Mouse (Mus musculus) embryonic facial prominence, embryonic 11.5 days (tissue): ENCODE measurements around the gene Sypl2. TPM values are rescaled to one million over a fixed set of nuclear protein-coding genes. Genes with fewer than 3 reads are reported as not detected.

Source experiments
- ATAC-seq: fragments of 200-750 bp; cut with Nextera tagmentation; replicated peaks from 2 replicates; pipeline ENCODE4 v1.8.0; 2017; ENCODE audit warnings: low read depth; ENCODE audit not compliant: insufficient number of reproducible peaks, low FRiP score, low TSS enrichment
- DNase-seq: peaks from one replicate; pipeline ENCODE4 v3.0.0-alpha.2; 2015; ENCODE audit warnings: low spot score
- H3K27ac ChIP-seq: fragments of 300-500 bp; sonication (generic); replicated peaks from 2 replicates; pipeline ENCODE4 v1.5.1; 2014; ENCODE audit warnings: mild to moderate bottlenecking, low read depth, low read length, control low read depth
- H3K27me3 ChIP-seq: fragments of 300-500 bp; sonication (generic); 2 replicates; pipeline ENCODE4 v1.6.1; 2014; ENCODE audit warnings: mild to moderate bottlenecking, low read length, moderate library complexity, mixed read lengths; ENCODE audit not compliant: control insufficient read depth, insufficient read depth
- H3K36me3 ChIP-seq: fragments of 300-500 bp; sonication (generic); replicated peaks from 2 replicates; pipeline ENCODE4 v1.6.1; 2014; ENCODE audit warnings: low read depth, mild to moderate bottlenecking, low read length, moderate library complexity, mixed read lengths; ENCODE audit not compliant: control insufficient read depth, insufficient read depth
- H3K4me1 ChIP-seq: fragments of 300-500 bp; sonication (generic); 2 replicates; pipeline ENCODE4 v1.6.1; 2014; ENCODE audit warnings: low read length, mixed read lengths; ENCODE audit not compliant: control insufficient read depth, insufficient read depth
- H3K4me2 ChIP-seq: fragments of 300-500 bp; sonication (generic); 2 replicates; pipeline ENCODE4 v1.6.1; 2014; ENCODE audit warnings: low read depth, mild to moderate bottlenecking, control low read depth, low read length, moderate library complexity
- H3K4me3 ChIP-seq: fragments of 300-500 bp; sonication (generic); 2 replicates; pipeline ENCODE4 v1.5.1; 2014; ENCODE audit warnings: low read depth, low read length, control low read depth
- H3K9ac ChIP-seq: fragments of 300-500 bp; sonication (generic); replicated peaks from 2 replicates; pipeline ENCODE4 v1.6.1; 2014; ENCODE audit warnings: mild to moderate bottlenecking, control low read depth, low read length
- H3K9me3 ChIP-seq: fragments of 300-500 bp; sonication (generic); replicated peaks from 2 replicates; pipeline ENCODE4 v1.6.1; 2016; ENCODE audit warnings: mild to moderate bottlenecking, low read length, inconsistent platforms, mixed read lengths; ENCODE audit not compliant: control insufficient read depth
- WGBS: fragments of 180-500 bp; shearing (Covaris S2); extraction: QIAGEN DNeasy Blood & Tissue Kit; methylation state at CpG from one replicate; pipeline ENCODE4 v1.1.7; 2014; 5-methylcytosine and 5-hydroxymethylcytosine counted together
- polyA plus RNA-seq: library from polyadenylated mRNA; unstranded; fragments of >200 nt; fragmentation: Nextera tagmentation; extraction: Ambion mirVana; gene quantifications from 2 replicates; pipeline ENCODE4 v1.2.1, GENCODE M21; 2014

Sypl2 gene
- polyA plus RNA-seq, 1 experiment from 2014 or later, result 0.95 TPM

DNA sequence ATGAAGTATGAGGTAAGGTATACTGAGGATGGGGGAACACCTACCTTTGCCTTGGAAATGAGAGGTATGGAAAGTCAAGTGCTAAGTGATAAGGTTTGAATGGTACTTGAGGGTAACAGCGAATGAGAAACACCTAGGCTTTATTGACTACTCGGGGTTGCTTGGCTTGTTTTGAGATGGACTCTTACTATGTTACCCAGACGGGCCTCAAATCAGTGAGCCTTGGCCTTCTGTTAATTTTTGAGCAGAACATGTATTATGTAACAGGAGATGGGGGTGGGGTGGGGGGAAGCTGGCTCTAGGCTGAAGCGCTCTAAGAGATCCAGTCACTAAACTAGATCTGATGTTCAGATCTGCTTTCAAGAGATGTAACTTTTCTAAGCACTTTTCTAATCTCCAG lies 5.2 kb upstream of the Sypl2 start:
- Histone ChIP-seq H3K4me3 (no peak overlapping the region), H3K9me3 (no peaks in the 10 kb centered on the region), H3K27me3 (peaks cover 7% of the 10 kb centered on the region), H3K4me1 (no peaks in the 10 kb centered on the region), H3K4me2 (no peak overlapping the region), H3K36me3 (no peaks in the 10 kb centered on the region), H3K9ac (no peak overlapping the region), H3K27ac (no peak overlapping the region)
- DNase-seq (no peak), ATAC-seq (no peak)
- WGBS, result 89% methylated on average over 4 of the region's 4 CpGs

- Histone ChIP-seq H3K27me3 (peaks cover 26% of the 10 kb centered on the region), H3K4me3 (no peak overlapping the region), H3K27ac (no peak overlapping the region), H3K4me2 (no peak overlapping the region; the same call in 1 of the 2 replicates), H3K9ac (no peak overlapping the region), H3K36me3 (no peaks in the 10 kb centered on the region), H3K9me3 (no peaks in the 10 kb centered on the region), H3K4me1 (no peaks in the 10 kb centered on the region)
- WGBS, result 69% methylated on average over 2 of the region's 2 CpGs
- DNase-seq (no peak), ATAC-seq (no peak)
Observed at GRCm38 (mm10) chr3:108227521-108227920, 1.1 kb upstream of the Sypl2 start.

GRCm38 (mm10) chr3:108225711-108226557 lies 514 bp downstream of the Sypl2 start:
- Histone ChIP-seq H3K4me2 (peak overlapping the region; percentile 59), H3K36me3 (no peaks in the 10 kb centered on the region), H3K4me3 (peak overlapping the region; percentile 46), H3K27ac (no peak overlapping the region), H3K4me1 (no peaks in the 10 kb centered on the region), H3K27me3 (peaks cover 26% of the 10 kb centered on the region), H3K9ac (peak overlapping the region; percentile 47), H3K9me3 (no peaks in the 10 kb centered on the region)
- ATAC-seq, result peak; percentile 63
- 2% methylated on average over 66 of the region's 67 CpGs for WGBS
- peak; percentile 16 for DNase-seq

- Histone ChIP-seq H3K4me3 (no peak overlapping the region), H3K27ac (no peak overlapping the region), H3K9me3 (no peaks in the 10 kb centered on the region), H3K4me1 (no peaks in the 10 kb centered on the region), H3K36me3 (no peaks in the 10 kb centered on the region), H3K4me2 (no peak overlapping the region), H3K9ac (no peak overlapping the region), H3K27me3 (peaks cover 9% of the 10 kb centered on the region)
- DNase-seq (no peak), ATAC-seq (no peak)
- 73% methylated on average over 3 of the region's 3 CpGs for WGBS
Observed at GRCm38 (mm10) chr3:108220661-108221060, 5.8 kb downstream of the Sypl2 start.

DNA sequence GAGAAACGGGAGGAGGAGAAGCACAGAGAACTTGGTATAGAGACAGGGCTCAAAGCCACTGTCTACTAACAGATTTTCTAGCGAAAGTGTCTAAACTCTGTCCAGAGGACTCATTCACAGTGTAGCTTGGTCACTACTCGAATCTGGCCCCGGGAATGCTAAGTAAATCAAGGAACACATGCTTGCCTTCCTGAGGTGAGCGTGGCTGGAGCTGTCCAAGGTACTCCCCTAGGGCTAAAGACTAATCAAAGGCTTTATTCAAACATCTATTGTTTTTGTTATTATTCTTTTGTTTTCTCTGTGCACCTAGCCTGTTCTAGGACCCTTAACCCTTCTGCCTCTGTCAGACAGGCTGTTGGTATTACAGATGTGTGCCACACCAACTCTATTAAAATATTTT lies 11.7 kb downstream of the Sypl2 start:
- Histone ChIP-seq H3K27ac (no peak overlapping the region), H3K27me3 (no peaks in the 10 kb centered on the region), H3K9ac (no peak overlapping the region), H3K9me3 (no peaks in the 10 kb centered on the region), H3K4me3 (no peak overlapping the region), H3K4me2 (no peak overlapping the region), H3K4me1 (no peaks in the 10 kb centered on the region), H3K36me3 (no peaks in the 10 kb centered on the region)
- DNase-seq, result peak; percentile 76
- ATAC-seq, result no peak
- 15% methylated on average over 5 of the region's 5 CpGs for WGBS

DNA sequence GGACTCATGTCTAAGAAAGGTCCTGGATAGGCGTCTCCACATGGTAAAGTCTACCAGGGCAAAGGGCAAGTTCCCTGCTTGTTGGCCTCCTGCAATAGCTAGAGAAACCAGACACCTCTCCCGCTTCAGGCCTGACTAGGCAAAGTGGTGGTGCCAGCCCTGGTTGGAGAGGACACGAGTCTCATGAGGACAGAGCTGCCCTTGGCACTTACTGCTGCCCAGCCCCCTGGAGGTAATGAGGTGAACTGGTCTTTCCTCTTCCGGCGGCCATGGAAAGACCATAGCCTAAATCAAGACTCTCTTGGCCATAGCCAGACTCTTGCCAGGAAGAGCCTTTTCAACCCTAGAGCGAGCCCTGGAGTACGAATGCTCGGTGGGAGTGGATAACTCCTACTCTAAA lies 14.0 kb downstream of the Sypl2 start:
- H3K27ac ChIP-seq, result no peak overlapping the region
- H3K9me3 ChIP-seq, result no peaks in the 10 kb centered on the region
- no peaks in the 10 kb centered on the region for H3K36me3 ChIP-seq
- no peaks in the 10 kb centered on the region for H3K27me3 ChIP-seq
- no peak overlapping the region for H3K9ac ChIP-seq
- H3K4me3 ChIP-seq, result no peak overlapping the region
- ATAC-seq, result no peak
- DNase-seq, result no peak
- no peak overlapping the region for H3K4me2 ChIP-seq
- 79% methylated on average over 8 of the region's 8 CpGs for WGBS
- peaks cover 4% of the 10 kb centered on the region for H3K4me1 ChIP-seq

DNA sequence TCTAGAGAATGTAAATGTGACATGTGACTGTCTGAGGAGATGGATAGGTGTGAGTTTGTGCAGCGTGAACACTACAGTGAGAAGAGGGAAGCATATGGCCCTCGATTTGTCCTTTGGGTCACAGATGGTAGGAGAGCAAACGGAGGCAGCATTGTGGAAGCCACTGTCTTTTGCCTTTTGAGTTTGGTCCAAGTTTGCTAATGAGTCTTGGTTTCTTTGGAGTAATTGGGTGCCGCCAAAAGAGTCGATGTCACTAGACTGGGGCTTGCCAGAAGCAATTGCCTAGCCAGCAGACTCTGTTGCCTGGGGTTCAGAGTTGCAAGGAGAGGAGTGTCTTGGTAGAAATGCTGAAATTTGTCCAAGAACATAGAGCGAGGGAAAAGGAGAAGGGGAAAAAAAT lies 14.6 kb downstream of the Sypl2 start:
- H3K9ac ChIP-seq, result no peak overlapping the region
- H3K27me3 ChIP-seq, result no peaks in the 10 kb centered on the region
- H3K4me2 ChIP-seq, result no peak overlapping the region
- DNase-seq (no peak), ATAC-seq (no peak)
- no peak overlapping the region for H3K4me3 ChIP-seq
- H3K36me3 ChIP-seq, result no peaks in the 10 kb centered on the region; the same call in 1 of the 2 replicates
- peaks cover 4% of the 10 kb centered on the region for H3K4me1 ChIP-seq
- no peaks in the 10 kb centered on the region for H3K9me3 ChIP-seq
- H3K27ac ChIP-seq, result no peak overlapping the region
- WGBS, result 87% methylated on average over 6 of the region's 6 CpGs

- Histone ChIP-seq H3K4me1 (peaks cover 4% of the 10 kb centered on the region), H3K4me2 (peak within 1 kb of the TSS; percentile 70), H3K9me3 (no peaks in the 10 kb centered on the region), H3K27me3 (no peaks in the 10 kb centered on the region), H3K4me3 (peak within 1 kb of the TSS; percentile 66), H3K27ac (peak within 1 kb of the TSS; percentile 85), H3K9ac (peak within 1 kb of the TSS; percentile 86), H3K36me3 (no peaks in the 10 kb centered on the region; the same call in 1 of the 2 replicates)
- DNase-seq, result peak; percentile 76
- peak; percentile 85 for ATAC-seq
- WGBS, result 0% methylated on average over 14 of the region's 14 CpGs
Observed at GRCm38 (mm10) chr3:108210771-108211139, 15.7 kb downstream of the Sypl2 start, which contains the start of gene Atxn7l2. Atxn7l2 (minus strand) TSS chr3:108210934.
